Mouse (Mus musculus) olfactory bulb, adult 2 months (tissue): ENCODE data around the gene Trim67.

Experiments used
- CTCF ChIP-seq: fragments of 200-500 bp; IDR thresholded peaks from 2 replicates; pipeline ENCODE4 v1.5.1; 2012; ENCODE audit warnings: low read depth, mild to moderate bottlenecking, low read length, moderate library complexity; ENCODE audit not compliant: insufficient read depth
- POLR2A ChIP-seq: fragments of 200-500 bp; IDR thresholded peaks from 2 replicates; pipeline ENCODE4 v1.6.1; 2012; ENCODE audit warnings: mild to moderate bottlenecking, low read depth, low read length, moderate library complexity; ENCODE audit not compliant: insufficient read depth

DNA sequence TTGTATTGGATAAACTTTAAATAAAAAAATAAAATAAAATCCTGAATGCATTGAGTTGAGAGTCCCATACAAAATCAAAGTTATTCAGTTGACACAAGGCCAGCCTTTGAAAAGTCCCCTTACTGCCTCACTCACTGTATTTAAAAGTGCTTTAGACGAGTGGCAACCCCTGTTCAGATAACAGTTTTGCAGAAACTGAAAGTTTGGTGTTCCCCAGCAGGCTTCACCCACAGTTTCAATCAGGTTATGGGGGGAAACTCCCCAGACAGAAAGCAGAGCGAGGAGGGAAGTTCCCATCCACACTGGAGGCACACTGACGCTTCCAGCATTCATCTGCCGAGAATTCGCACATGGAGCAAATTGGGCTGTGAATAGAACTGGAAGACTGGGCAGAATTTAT is 36.3 kb upstream of the Trim67 start:
- TF ChIP-seq CTCF (no peak), POLR2A (no peak)
